Mouse (Mus musculus): ENCODE data around the gene Wnt6.

GRCm38 (mm10) chr1:74726114-74726513 is 45.6 kb upstream of the Wnt6 start:
- TF ChIP-seq CTCF (conservative IDR thresholded peaks at IDR 0.05; ENCODE audit: insufficient read depth, insufficient read length, low read depth, low read length) (no peak), POLR2A (IDR thresholded peaks at IDR 0.05; ENCODE audit: low read depth, low read length) (no peak)

All from kidney, adult 2 months (tissue).